Mouse (Mus musculus) monocyte, adult 2 months (primary cell): ENCODE measurements around the gene Ggn.
"Not testable (repeated sequence)": the region's sequence is repeated elsewhere in the genome, so short reads cannot be mapped to it uniquely, and the experiment has no call there.

Experiments
- DNase-seq, 2 experiments: peaks; one replicate each; pipeline ENCODE4 v3.0.0; 2022; ENCODE audit warnings: low spot score in 2 of 2, low read depth in 1 of 2

Gene Ggn

DNA sequence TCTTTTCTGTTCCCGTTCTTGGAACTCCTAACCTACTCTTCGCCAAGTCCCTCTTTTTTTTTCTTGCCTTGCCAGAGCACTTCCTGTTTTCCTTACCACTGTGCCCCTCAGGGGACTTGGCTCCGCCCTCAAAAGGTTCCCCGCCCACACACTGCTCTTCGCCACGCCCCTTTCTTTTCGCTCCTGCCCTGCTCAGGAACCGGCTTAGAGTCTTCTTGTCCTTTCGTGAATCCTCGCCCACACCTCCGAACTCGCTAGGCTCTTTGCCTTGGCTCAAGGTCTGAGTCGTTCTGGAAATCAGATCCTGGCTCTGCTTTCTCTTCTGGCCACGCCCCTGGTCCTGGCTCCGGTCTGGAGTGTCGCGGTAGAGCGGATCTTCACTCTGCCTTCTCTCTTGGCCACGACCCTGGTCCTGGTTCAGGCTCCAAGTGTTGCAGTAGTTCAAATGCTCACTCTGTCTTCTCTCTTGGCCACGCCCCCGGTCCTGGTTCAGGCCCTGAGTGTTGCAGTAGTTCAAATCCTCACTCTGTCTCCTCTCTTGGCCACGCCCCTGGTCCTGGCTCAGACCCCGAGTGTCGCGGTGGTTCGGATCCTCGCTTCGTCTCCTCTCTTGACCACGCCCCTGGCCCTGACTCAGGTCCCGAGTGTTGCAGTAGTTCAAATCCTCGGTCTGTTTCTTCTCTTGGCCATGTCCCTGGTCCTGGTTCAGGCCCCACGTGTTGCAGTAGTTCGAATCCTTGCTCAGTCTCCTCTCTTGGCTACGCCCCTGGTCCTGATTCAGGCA is 41.6 kb downstream of the Ggn start:
- peak; percentile 80 to 92 for DNase-seq

DNA sequence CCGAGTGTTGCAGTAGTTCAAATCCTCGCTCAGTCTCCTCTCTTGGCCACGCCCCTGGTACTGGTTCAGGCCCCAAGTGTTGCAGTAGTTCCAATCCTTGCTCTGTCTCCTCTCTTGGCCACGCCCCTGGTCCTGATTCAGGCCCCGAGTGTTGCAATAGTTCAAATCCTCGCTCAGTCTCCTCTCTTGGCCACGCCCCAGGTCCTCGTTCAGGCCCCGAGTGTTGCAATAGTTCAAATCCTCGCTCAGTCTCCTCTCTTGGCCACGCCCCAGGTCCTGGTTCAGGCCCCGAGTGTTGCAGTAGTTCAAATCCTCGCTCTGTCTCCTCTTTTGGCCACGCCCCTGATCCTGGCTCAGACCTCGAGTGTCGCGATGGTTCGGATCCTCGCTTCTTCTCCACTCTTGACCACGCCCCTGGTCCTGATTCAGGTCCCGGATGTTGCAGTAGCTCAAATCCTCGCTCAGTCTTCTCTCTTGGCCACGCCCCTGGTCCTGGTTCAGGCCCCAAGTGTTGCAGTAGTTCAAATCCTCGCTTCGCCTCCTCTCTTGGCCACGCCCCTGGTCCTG is 42.3 kb downstream of the Ggn start:
- DNase-seq = no peak

DNA sequence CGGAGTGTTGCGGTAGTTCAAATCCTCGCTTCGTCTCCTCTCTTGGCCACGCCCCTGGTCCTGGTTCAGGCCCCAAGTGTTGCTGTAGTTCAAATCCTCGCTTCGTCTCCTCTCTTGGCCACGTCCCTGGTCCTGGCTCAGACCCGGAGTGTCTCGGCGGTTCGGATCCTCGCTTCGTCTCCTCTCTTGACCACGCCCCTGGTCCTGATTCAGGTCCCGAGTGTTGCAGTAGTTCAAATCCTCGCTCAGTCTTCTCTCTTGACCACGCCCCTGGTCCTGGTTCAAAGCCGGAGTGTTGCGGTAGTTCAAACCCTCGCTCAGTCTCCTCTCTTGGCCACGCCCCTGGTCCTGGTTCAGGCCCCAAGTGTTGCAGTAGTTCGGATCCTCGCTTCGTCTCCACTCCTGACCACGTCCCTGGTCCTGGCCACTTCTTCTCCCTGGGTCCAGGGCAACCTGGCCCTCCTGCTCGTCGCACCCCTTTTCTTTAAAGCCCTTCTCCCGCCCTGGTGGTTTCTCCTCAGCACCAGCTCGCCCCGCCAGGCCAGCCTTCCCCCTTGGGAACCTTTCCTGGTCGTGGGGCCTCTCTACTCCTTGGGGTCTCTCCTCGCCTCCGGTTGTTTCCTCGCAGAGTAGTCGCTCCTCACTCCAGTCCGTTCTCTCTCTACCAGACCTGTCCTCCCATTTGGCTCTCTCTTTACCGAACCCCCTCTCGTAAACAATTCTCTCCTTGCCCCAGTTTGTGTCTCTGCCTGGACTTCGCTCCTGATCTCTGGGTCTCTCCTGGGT is 43.0 kb downstream of the Ggn start:
- DNase-seq = not testable (repeated sequence)

DNA sequence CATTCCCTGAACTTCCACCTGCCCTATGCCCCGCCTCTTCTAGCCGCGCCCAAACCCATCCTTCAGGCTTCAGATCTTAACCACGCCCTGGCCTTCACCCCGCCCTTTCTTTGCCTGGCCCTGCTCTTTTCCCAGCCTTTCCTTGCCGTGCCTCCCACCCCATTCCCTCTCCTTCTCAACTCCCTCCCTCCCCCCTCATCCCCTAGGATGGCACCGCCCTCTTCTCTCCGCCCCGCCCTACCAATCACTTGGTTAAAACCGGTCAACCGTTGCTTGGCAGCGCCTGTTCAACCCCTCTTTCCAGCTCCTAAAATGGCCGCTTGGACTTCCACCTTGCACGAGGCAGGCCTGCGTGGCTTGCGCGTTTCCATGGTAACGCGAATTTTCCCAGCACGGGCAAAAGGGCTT is 43.7 kb downstream of the Ggn start, which contains the start of gene Catsperg1:
Gene Catsperg1, minus strand, starts transcription at position 361 of the 408 bp plus-strand sequence.
- DNase-seq = no peak

DNA sequence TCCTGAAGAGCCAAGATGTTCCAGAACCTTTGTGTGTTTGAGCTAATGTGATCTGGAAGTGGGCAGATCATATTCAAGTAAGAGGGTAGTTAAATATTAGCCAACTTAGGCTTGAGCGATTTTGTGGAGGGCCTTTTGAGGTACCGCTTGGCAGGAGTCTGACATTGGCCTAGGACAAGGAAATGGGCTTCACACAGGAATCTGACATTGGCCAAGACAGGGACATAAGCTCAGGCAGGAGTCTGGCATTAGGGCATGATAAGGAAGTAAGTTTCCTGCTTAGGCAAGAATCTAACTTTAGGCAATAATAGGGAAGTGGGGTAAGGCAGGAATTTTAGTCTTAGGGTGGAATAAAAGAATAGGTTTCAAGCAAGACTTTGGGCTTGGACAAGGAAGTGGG is 44.2 kb downstream of the Ggn start:
- DNase-seq = no peak

DNA sequence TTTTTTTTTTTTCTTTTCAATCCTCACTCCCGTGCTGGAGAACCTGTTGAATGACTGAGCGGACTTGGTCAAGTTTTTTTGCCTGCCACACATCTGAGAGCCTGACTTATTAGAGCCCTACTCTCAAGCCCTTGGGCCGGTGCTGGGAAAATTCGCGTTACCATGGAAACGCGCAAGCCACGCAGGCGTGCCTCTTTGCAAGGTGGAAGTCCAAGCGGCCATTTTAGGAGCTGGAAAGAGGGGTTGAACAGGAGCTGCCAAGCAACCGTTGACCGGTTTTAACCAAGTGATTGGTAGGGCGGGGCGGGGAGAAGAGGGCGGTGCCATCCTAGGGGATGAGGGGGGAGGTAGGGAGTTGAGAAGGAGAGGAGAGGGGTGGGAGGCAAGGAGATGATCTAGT is 44.8 kb downstream of the Ggn start:
- no peak for DNase-seq
